Mouse (Mus musculus) Patski (cell line): ENCODE data around the gene S100a7a. TPM values are rescaled to one million over a fixed set of nuclear protein-coding genes. Genes with fewer than 3 reads are reported as not detected.

Experiments used
- ATAC-seq: fragments of 100-300 bp; one replicate; pipeline ENCODE4 v1.8.0; 2021
- CTCF ChIA-PET: fragments of 350-600 bp; sonication (Branson Sonifier 250); formaldehyde crosslinking; loops from one replicate; lab custom pipeline; 2022; ENCODE audit warnings: inconsistent platforms; lab: Charles Lee
- POLR2A ChIA-PET: fragments of 350-600 bp; sonication (Branson Sonifier 250); formaldehyde crosslinking; loops from one replicate; lab custom pipeline; 2022; ENCODE audit warnings: antibody characterized with exemption, inconsistent platforms; lab: Charles Lee
- DNase-seq: peaks from one replicate; pipeline ENCODE4 v3.0.0-alpha.2; 2011; ENCODE audit warnings: low read depth, low spot score
- H3K27me3 ChIP-seq: fragments of 371-371 bp; one replicate; pipeline ENCODE4 v1.5.1; 2021
- CTCF ChIP-seq: fragments of 100-300 bp; IDR thresholded peaks from one replicate; pipeline ENCODE4 v1.5.1; 2021
- in situ Hi-C: fragments of 300-500 bp; cut with MboI; formaldehyde crosslinking; loops from 3 replicates; pipeline ENCODE4 v1.11.1; 2018; ENCODE audit warnings: low pct_unique_long_range_greater_than_20kb, mixed read lengths
- polyA plus RNA-seq: library from polyadenylated mRNA; unstranded; gene quantifications from one replicate; pipeline ENCODE4 v1.2.3, GENCODE M21; 2021

S100a7a gene
- polyA plus RNA-seq, 1 experiment from 2014 or later: 4.9 TPM

DNA sequence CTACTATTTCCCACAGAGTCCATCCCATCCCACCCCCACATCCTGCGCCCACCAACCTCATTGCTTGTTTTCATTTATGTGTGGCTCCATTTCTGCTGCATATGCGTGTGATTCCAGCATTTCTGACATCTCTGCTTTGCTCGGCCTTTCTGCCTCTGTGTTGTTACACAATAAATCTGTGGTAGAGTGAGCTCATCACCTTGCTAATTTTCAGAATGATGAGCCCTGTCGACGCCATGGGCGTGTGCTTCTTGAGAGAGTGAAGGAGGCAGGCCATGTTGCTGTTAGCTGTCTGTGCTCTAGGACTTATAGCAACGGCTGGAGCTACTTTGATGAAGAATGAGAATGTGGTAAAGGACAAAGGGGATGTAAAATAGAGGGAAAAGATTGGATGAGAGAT, 12.8 kb upstream of the S100a7a start:
- ChIA-PET POLR2A (no interaction called here), CTCF (interaction anchor here (0.8 to 3.9 kb wide), 9 partner anchors 10 to 139 kb away, joined by 3 to 21 read pairs (median 6); partner anchors contain the start of gene S100a7a)
- DNase-seq (no peak), ATAC-seq (no peak)
- H3K27me3 ChIP-seq: no peaks in the 10 kb centered on the region
- TF ChIP-seq CTCF: no peak
- in situ Hi-C loops: no loop called here

- no peak for ATAC-seq
- peak; percentile 92 for TF ChIP-seq CTCF
- no peaks in the 10 kb centered on the region for H3K27me3 ChIP-seq
- POLR2A ChIA-PET: interaction anchor here (0.8 kb wide), 1 partner anchor 151 kb away, joined by 3 read pairs; no protein-coding TSS in a partner anchor
- in situ Hi-C loops: no loop called here
- CTCF ChIA-PET: interaction anchor here (0.7 to 1.0 kb wide), 4 partner anchors 9 to 48 kb away, joined by 3 to 8 read pairs (median 6); no protein-coding TSS in a partner anchor
- no peak for DNase-seq
These were observed 9.6 kb upstream of the S100a7a start for GRCm38 (mm10) chr3:90644220-90644619.

GRCm38 (mm10) chr3:90647291-90647690, 6.5 kb upstream of the S100a7a start:
- CTCF ChIA-PET: interaction anchor here (1.3 to 1.7 kb wide), 2 partner anchors 8 to 63 kb away, joined by 6 to 8 read pairs; no protein-coding TSS in a partner anchor
- no peak for DNase-seq
- POLR2A ChIA-PET: interaction anchor here (0.6 kb wide), 1 partner anchor 139 kb away, joined by 8 read pairs; no protein-coding TSS in a partner anchor
- no peak for TF ChIP-seq CTCF
- no peaks in the 10 kb centered on the region for H3K27me3 ChIP-seq
- no peak for ATAC-seq
- in situ Hi-C loops: loop anchor here (5.0 kb wide), 2 partner anchors 60 to 230 kb away; no protein-coding TSS in a partner anchor

- no peak for TF ChIP-seq CTCF
- ChIA-PET POLR2A (interaction anchor here (1.5 kb wide), 1 partner anchor 35 kb away, joined by 3 read pairs; no protein-coding TSS in a partner anchor), CTCF (interaction anchor here (1.7 kb wide), 1 partner anchor 9 kb away, joined by 6 read pairs; no protein-coding TSS in a partner anchor)
- in situ Hi-C loops: loop anchor here (5.0 kb wide), 2 partner anchors 62 to 232 kb away; no protein-coding TSS in a partner anchor
- DNase-seq (no peak), ATAC-seq (no peak)
- no peaks in the 10 kb centered on the region for H3K27me3 ChIP-seq
These were observed 4.8 kb upstream of the S100a7a start for GRCm38 (mm10) chr3:90648981-90649380.

- no peak for ATAC-seq
These were observed 4.0 kb upstream of the S100a7a start for GRCm38 (mm10) chr3:90649832-90650231.

GRCm38 (mm10) chr3:90652878-90653508, 824 bp upstream of the S100a7a start:
- POLR2A ChIA-PET: interaction anchor here (0.8 to 1.0 kb wide), 2 partner anchors 144 to 152 kb away, joined by 3 to 4 read pairs; partner anchors contain the start of gene Chtop
- peak; percentile 99 for TF ChIP-seq CTCF
- in situ Hi-C loops: no loop called here
- DNase-seq (peak; percentile 44), ATAC-seq (peak; percentile 87)
- CTCF ChIA-PET: interaction anchor here (0.6 to 5.4 kb wide), 43 partner anchors 9 to 242 kb away, joined by 3 to 50 read pairs (median 4); partner anchors contain the start of genes Chtop, S100a14, S100a3 and S100a4
- H3K27me3 ChIP-seq: no peaks in the 10 kb centered on the region

More at GRCm38 (mm10) chr3:90649832-90650231, 4.0 kb upstream of the S100a7a start:
- ChIA-PET POLR2A (no interaction called here), CTCF (no interaction called here)
- H3K27me3 ChIP-seq: no peaks in the 10 kb centered on the region
- in situ Hi-C loops: loop anchor here (5.0 kb wide), 2 partner anchors 63 to 233 kb away; no protein-coding TSS in a partner anchor
- DNase-seq: no peak
- TF ChIP-seq CTCF: no peak

DNA sequence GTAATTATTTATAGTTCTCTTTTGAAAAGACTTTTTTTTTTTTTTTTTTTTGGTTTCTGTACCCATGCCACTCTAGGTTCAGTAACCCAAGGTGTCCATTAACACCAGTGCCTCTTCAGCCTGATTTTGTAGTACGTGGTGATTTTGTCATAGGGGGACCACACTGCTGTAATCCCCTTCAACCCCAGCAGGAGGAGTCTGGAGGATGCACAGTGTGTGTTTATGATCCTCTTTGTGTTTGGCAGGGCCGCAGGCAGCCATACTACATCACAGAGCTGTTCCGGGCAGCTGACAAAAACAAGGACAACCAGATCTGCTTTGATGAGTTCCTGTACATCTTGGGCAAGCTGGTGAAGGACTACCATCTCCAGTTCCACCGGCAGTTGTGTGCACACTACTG, 3.6 kb downstream of the S100a7a start:
- POLR2A ChIA-PET: no interaction called here
- H3K27me3 ChIP-seq: no peaks in the 10 kb centered on the region
- ATAC-seq (no peak), DNase-seq (no peak)
- TF ChIP-seq CTCF: peak; percentile 44
- in situ Hi-C loops: loop anchor here (5.0 kb wide), 1 partner anchor 50 kb away; no protein-coding TSS in a partner anchor
- CTCF ChIA-PET: interaction anchor here (1.6 to 5.4 kb wide), 3 partner anchors 13 to 132 kb away, joined by 4 to 50 read pairs (median 8); no protein-coding TSS in a partner anchor

DNA sequence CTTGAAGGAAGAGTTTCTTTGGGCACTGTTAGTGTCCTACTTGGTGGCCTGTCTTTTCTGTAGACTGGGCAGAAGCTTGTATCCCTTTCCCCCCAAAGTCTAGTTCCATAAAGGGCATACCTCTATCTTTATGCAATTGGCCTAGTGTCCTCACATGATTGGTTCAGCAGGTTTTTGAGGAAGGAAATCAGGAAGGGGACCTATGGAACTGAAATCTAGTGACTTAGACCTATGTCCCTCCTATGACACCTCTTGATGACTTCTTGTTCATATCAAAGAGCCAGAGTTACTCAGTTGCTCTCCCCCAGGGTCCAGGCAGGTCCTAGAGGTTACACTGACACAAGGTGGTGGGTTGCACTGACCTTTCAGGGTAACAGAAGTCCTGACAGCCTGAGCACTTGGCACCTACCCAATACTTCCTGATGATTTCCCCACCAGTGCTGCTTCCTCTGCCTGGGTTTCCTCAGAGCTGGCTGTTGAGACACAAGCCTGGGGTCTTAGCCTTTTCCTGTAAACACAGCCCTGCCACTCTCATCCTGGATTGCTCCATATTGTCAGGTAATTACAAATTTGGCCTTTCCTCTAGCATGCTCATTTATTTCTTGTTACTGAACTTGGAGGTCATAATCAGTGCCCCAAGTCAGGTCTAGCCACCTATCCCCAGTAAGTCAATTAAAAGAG, 5.7 kb downstream of the S100a7a start:
- DNase-seq (no peak), ATAC-seq (no peak)
- H3K27me3 ChIP-seq: no peaks in the 10 kb centered on the region
- in situ Hi-C loops: loop anchor here (5.0 kb wide), 1 partner anchor 48 kb away; no protein-coding TSS in a partner anchor
- TF ChIP-seq CTCF: no peak
- POLR2A ChIA-PET: no interaction called here
- CTCF ChIA-PET: interaction anchor here (0.9 to 1.7 kb wide), 4 partner anchors 9 to 169 kb away, joined by 3 to 7 read pairs (median 3); partner anchors contain the start of genes S100a8 and Snapin

DNA sequence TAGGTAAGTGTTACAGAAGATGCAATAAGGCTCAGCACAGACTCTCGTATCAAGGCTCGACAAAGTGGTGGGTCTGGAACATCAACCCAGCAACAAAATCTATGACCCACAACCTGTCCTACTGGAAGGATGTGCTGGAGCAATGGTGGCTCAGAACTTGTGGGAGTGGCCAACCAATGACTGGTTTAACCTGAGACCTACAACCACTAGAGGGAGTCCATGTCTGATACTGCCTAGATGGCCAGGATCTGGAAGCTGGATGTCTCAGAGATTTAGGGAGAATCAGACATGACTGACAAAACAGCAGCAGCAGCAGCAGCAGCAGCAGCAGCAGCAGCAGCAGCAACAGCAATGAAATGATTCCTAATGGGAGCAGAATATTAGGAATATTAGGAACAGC, 10.4 kb downstream of the S100a7a start:
- ChIA-PET CTCF (interaction anchor here (0.8 to 3.5 kb wide), 5 partner anchors 10 to 46 kb away, joined by 3 to 16 read pairs (median 7); partner anchors contain the start of gene S100a7a), POLR2A (no interaction called here)
- ATAC-seq (peak; percentile 41), DNase-seq (no peak)
- in situ Hi-C loops: no loop called here
- peak; percentile 78 for TF ChIP-seq CTCF
- no peaks in the 10 kb centered on the region for H3K27me3 ChIP-seq

- ChIA-PET CTCF (interaction anchor here (0.8 to 2.5 kb wide), 4 partner anchors 8 to 41 kb away, joined by 3 to 13 read pairs (median 4); no protein-coding TSS in a partner anchor), POLR2A (no interaction called here)
- ATAC-seq (peak; percentile 37), DNase-seq (peak; percentile 46)
- in situ Hi-C loops: no loop called here
- no peak for TF ChIP-seq CTCF
- H3K27me3 ChIP-seq: peaks cover 22% of the 10 kb centered on the region
These were observed 15.0 kb downstream of the S100a7a start, which contains the start of gene S100a8 for GRCm38 (mm10) chr3:90668846-90669245. TSS of gene S100a8 (plus strand) at chr3:90668978.
